Mouse (Mus musculus) olfactory bulb, adult 2 months (tissue): ENCODE measurements around the gene Tnfrsf1b. TPM values are rescaled to one million over a fixed set of nuclear protein-coding genes. Genes with fewer than 3 reads are reported as not detected.
A peak's percentile ranks its signal among the peaks of the same experiment; 100 is the strongest.

Experiments
- H3K27ac ChIP-seq: fragments of 200-500 bp; 2 replicates; pipeline ENCODE4 v1.5.1; 2012; ENCODE audit warnings: low read depth, low read length; ENCODE audit not compliant: insufficient read depth
- H3K4me1 ChIP-seq: fragments of 200-500 bp; 2 replicates; pipeline ENCODE4 v1.6.1; 2012; ENCODE audit warnings: low read length; ENCODE audit not compliant: control insufficient read depth, insufficient read depth
- H3K4me3 ChIP-seq: fragments of 200-500 bp; 2 replicates; pipeline ENCODE4 v1.5.1; 2012; ENCODE audit warnings: mild to moderate bottlenecking, low read depth, low read length, moderate library complexity; ENCODE audit not compliant: insufficient read depth
- CTCF ChIP-seq: fragments of 200-500 bp; IDR thresholded peaks from 2 replicates; pipeline ENCODE4 v1.5.1; 2012; ENCODE audit warnings: low read depth, mild to moderate bottlenecking, low read length, moderate library complexity; ENCODE audit not compliant: insufficient read depth
- POLR2A ChIP-seq: fragments of 200-500 bp; IDR thresholded peaks from 2 replicates; pipeline ENCODE4 v1.6.1; 2012; ENCODE audit warnings: mild to moderate bottlenecking, low read depth, low read length, moderate library complexity; ENCODE audit not compliant: insufficient read depth
- WGBS: fragments of 180-500 bp; shearing (Covaris S2); methylation state at CpG from one replicate; pipeline ENCODE4 v1.1.7; 2018; 5-methylcytosine and 5-hydroxymethylcytosine counted together
- polyA plus RNA-seq: library from polyadenylated mRNA; stranded (reverse); fragments of >200 nt; gene quantifications from 2 replicates; pipeline ENCODE4 v1.2.4, GENCODE M21; 2012; ENCODE audit warnings: low replicate concordance; ENCODE audit not compliant: missing spikeins, insufficient read depth, insufficient read length

Gene Tnfrsf1b
- polyA plus RNA-seq, 1 experiment: not detected

DNA sequence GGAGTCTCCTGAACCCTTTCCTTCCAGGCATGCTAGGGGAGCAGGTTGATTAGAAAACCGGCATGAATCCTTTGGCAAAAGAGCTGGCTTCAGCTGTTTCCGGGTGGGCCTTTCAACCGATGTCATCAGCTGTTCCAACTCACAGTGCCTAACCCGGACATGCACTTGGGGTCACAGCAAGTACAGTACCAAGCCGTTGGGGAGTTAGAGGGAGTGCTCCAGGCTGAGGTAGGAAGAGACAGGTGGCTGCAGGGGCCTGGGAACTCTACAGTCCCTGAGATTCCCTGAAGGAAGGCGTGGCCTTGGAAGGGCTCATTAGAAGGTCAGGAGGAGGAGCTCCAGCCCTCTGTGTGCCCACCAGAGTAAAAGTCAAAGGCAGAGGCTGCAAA, 31.9 kb downstream of the Tnfrsf1b start:
- Histone ChIP-seq H3K4me3 (no peak overlapping the region), H3K27ac (no peak overlapping the region), H3K4me1 (peaks cover 2% of the 10 kb centered on the region; the same call in 1 of the 2 replicates)
- WGBS: 44% methylated on average over 6 of the region's 6 CpGs
- TF ChIP-seq CTCF (no peak), POLR2A (no peak)

DNA sequence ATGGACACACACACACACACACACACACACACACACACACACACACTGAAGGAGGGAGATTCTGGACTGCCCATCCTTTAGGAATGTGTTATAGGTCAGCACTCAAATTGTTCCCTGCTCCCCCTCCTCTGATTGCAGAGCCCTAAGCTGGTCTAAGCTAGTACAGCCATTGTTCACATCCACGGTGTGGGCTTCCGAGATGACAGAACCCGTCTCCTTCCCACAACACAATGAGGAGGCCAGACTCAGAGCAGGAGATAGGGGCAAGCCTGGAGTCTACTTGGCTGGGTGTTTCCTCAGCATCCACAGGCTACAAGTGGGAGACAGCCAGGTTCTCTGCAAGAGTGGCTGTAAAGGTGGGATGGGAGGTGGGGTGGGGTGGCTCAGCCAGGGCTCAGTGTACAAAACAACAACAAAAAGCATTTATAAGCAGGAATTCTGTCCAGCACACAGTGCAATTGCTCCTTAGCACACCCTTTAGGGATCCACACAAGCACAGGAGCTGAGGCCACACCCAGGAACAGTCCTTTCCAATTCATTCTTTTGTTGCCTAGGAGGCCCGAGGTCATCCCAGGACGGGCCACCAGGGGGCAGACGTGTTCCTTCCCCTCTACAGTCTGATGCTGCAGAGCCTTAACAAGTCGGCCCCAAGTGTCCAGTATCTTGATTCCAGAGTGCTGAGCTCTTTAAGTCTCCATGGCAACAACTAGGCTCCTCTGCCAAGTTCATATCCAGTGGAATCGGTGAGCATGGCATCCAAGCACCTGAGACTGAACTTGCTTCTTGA, 32.5 kb downstream of the Tnfrsf1b start:
- H3K27ac ChIP-seq: no peak overlapping the region
- WGBS: 34% methylated on average over 8 of the region's 8 CpGs
- no peak for TF ChIP-seq POLR2A
- peak; percentile 89; the same call in 1 of the 2 replicates for TF ChIP-seq CTCF
- H3K4me1 ChIP-seq: peaks cover 2% of the 10 kb centered on the region; the same call in 1 of the 2 replicates
- no peak overlapping the region for H3K4me3 ChIP-seq

- Histone ChIP-seq H3K27ac (no peak overlapping the region), H3K4me3 (no peak overlapping the region), H3K4me1 (peaks cover 2% of the 10 kb centered on the region; the same call in 1 of the 2 replicates)
- TF ChIP-seq POLR2A (no peak), CTCF (no peak)
- 79% methylated on average over 2 of the region's 2 CpGs for WGBS
These were observed 35.6 kb downstream of the Tnfrsf1b start for GRCm38 (mm10) chr4:145211076-145211475.

- TF ChIP-seq CTCF: no peak
- TF ChIP-seq POLR2A: no peak
- Histone ChIP-seq H3K4me1 (peaks cover 2% of the 10 kb centered on the region; the same call in 1 of the 2 replicates), H3K4me3 (no peak overlapping the region), H3K27ac (no peak overlapping the region)
- 91% methylated on average over 5 of the region's 5 CpGs for WGBS
These were observed 36.1 kb downstream of the Tnfrsf1b start for GRCm38 (mm10) chr4:145210564-145210963.

DNA sequence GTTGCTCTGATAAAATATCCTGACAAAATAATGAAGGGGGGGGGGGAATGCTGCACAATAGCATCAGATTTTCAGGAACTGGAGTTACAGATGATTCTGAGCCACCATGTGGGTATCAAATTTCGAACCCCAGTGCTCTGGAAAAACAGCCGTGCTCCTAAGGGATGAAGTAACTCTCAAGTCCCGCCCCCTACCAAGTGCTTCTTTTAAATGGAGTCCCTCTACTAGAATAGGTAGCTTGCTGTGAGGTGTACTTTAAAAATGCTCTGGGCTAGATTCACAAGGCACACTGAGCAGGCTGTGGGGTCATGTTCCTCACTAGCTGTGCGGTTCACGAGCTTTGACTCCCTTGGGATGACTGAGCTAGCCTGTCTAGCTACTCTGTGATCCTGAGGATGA, 37.0 kb downstream of the Tnfrsf1b start:
- Histone ChIP-seq H3K4me1 (peaks cover 2% of the 10 kb centered on the region; the same call in 1 of the 2 replicates), H3K4me3 (no peak overlapping the region), H3K27ac (no peak overlapping the region)
- WGBS: 29% methylated on average over 5 of the region's 5 CpGs
- TF ChIP-seq POLR2A (no peak), CTCF (no peak)

GRCm38 (mm10) chr4:145209076-145209689, 37.5 kb downstream of the Tnfrsf1b start:
- Histone ChIP-seq H3K4me3 (no peak overlapping the region), H3K4me1 (no peaks in the 10 kb centered on the region), H3K27ac (no peak overlapping the region)
- 62% methylated on average over 6 of the region's 6 CpGs for WGBS
- TF ChIP-seq CTCF (no peak), POLR2A (no peak)

GRCm38 (mm10) chr4:145207718-145208371, 38.8 kb downstream of the Tnfrsf1b start:
- Histone ChIP-seq H3K4me1 (no peaks in the 10 kb centered on the region), H3K27ac (no peak overlapping the region), H3K4me3 (no peak overlapping the region)
- WGBS: 67% methylated on average over 3 of the region's 3 CpGs
- TF ChIP-seq POLR2A (no peak), CTCF (no peak)

DNA sequence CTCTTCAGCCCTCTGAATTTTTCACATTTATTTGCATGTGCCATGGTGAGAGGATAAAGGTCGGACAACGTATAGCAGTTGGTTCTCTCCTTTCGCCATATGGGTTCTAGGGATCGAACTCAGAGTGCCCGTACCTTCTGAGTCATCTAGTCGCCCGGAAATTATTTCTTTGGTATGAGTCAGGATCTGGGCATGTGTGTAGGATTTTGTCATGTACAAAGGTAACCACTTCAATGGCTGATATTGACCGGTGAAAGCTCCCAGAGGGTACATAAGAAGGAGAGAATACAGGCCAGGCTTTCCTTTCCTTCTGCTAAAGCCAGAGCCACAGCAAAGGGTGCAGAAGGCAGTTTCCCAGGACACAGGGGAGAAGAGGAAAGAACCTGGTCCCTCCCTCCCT, 41.9 kb downstream of the Tnfrsf1b start:
- no peak overlapping the region for H3K27ac ChIP-seq
- H3K4me3 ChIP-seq: no peak overlapping the region
- WGBS: 88% methylated on average over 8 of the region's 8 CpGs
- H3K4me1 ChIP-seq: no peaks in the 10 kb centered on the region
- TF ChIP-seq CTCF (no peak), POLR2A (no peak)

DNA sequence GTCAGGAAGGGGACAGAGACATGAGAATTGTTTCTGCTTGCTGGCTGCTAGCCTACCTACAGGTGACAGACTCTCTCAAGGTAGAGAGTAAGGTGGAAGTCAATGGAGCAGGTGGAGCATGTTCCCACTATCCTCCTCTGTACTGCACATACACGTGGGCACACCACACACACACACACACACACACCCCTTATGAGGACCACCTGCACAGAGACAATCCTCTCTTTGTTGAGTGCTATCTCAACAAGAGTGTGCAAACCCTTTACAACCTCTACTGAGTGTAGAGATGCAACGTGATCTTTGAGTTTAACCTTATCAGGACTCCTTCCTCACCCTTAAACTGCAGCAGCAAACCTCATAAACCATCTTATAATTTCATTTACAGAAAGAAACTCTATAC, 43.4 kb downstream of the Tnfrsf1b start:
- Histone ChIP-seq H3K4me3 (no peak overlapping the region), H3K27ac (no peak overlapping the region), H3K4me1 (no peaks in the 10 kb centered on the region)
- no peak for TF ChIP-seq CTCF
- no peak for TF ChIP-seq POLR2A
- WGBS: 77% methylated on average over 2 of the region's 2 CpGs
